Mouse (Mus musculus): ENCODE measurements at regions not wholly inside any gene's neighbourhood (a gene's known extent, or its start where the extent isn't known, plus 50 kb on each side); places are given as distances from the start of the nearest gene placed in this dataset.

DNA sequence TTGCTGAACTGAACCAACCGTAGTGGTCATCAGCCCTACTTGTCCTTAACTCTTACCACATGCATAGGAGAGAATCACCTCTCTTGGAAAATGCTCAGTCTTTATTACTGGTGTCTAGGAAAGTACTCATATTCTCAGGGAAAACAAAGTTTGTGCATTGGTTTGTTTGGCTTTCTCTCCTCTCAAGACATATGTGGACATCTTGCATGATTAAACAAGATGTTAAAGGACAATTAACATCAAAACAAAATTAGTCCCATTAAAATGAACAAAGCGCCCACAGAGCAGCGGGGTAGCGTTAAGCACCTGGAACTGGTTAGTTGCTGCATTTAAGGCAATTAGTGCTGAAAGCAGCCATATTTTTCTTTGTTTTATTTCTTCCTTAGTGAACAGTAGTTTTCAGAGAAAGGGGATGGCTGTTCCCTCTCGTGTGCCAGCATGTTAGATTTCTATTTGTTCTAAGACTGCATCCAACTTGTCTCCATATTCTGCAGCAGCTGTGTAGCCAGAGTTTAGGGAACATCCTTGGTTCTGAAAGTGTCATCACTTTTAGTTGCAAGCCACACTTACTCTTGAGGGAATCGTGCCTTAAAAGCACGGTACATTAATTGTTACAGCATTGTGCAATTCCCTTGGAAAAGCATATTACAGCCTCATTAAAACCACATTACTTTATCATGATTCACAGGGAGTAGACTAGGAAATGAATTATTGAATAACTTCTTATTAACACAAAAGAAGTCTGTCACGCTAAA, 137.7 kb downstream of the Ube2u start:
- no peak overlapping the region for H3K4me3 ChIP-seq (ENCODE audit: low read length)
- WGBS, result 77% methylated on average over 8 of the region's 8 CpGs
- H3K27me3 ChIP-seq (ENCODE audit: control insufficient read depth, insufficient read depth, low read length), result no peaks in the 10 kb centered on the region
- H3K36me3 ChIP-seq (ENCODE audit: control insufficient read depth, insufficient read depth), result no peaks in the 10 kb centered on the region
- H3K9me3 ChIP-seq (replicated peaks; ENCODE audit: control insufficient read depth, low read length), result no peaks in the 10 kb centered on the region
- H3K4me1 ChIP-seq (ENCODE audit: control insufficient read depth, insufficient read depth, low read length), result no peaks in the 10 kb centered on the region
- no peak overlapping the region for H3K9ac ChIP-seq (ENCODE audit: low read length)
- ATAC-seq (replicated peaks; ENCODE audit: extremely low read depth, insufficient read depth, low FRiP score), result no peak
- H3K27ac ChIP-seq (ENCODE audit: low read length), result no peak overlapping the region
- H3K4me2 ChIP-seq (ENCODE audit: low read depth, low read length), result no peak overlapping the region

DNA sequence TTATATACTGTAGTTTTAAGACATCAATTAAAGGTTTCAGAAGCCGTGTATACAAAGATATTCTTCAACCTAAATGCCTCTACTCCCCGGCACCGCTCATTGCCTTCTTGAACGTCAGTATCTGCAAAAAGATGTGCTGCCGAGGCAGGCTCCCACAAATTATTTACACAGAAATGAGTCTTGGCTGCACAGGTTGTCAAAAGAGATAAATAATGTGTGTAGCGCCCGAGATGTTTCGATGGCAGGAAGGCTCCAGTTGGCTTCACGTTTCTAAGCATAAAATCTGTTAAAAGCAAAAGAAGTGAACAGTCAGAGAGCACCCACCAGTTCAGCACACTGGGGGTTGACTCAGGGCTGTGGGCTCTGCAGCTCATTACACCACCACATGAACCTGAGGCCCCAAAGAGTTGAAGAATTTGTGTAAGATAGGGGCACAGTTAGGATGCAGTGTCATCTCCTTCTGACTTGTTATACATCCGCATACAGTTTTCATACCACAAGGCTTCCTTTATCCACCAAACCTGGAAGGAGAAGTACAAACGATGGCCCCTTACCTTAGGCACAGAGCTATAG, 138.4 kb downstream of the Ube2u start:
- Histone ChIP-seq H3K4me3 (ENCODE audit: low read length) (no peak overlapping the region), H3K27ac (ENCODE audit: low read length) (no peak overlapping the region), H3K4me1 (ENCODE audit: control insufficient read depth, insufficient read depth, low read length) (no peaks in the 10 kb centered on the region), H3K36me3 (ENCODE audit: control insufficient read depth, insufficient read depth) (no peaks in the 10 kb centered on the region), H3K9ac (ENCODE audit: low read length) (no peak overlapping the region), H3K4me2 (ENCODE audit: low read depth, low read length) (no peak overlapping the region), H3K9me3 (replicated peaks; ENCODE audit: control insufficient read depth, low read length) (no peaks in the 10 kb centered on the region), H3K27me3 (ENCODE audit: control insufficient read depth, insufficient read depth, low read length) (no peaks in the 10 kb centered on the region)
- WGBS, result 74% methylated on average over 11 of the region's 11 CpGs
- ATAC-seq (replicated peaks; ENCODE audit: extremely low read depth, insufficient read depth, low FRiP score), result no peak

DNA sequence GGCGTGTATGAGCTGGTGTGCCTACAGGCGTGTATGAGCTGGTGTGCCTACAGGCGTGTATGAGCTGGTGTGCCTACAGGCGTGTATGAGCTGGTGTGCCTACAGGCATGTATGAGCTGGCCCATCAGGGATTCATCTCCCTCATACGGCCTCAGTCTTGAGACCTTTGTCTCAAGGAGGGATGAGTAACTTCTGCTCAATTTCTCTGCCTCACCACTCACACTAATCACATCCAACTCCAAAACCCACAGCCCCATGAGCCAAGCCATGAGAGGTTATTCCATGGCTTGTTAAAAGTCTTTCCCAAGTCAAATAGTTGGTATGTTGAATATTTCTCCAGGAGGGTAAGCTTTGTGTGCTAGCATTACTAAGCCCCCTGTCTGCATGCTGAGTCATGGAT, 146.0 kb downstream of the Ube2u start:
- no peak for ATAC-seq (replicated peaks; ENCODE audit: extremely low read depth, insufficient read depth, low FRiP score)
- Histone ChIP-seq H3K9me3 (replicated peaks; ENCODE audit: control insufficient read depth, low read length) (no peaks in the 10 kb centered on the region), H3K36me3 (ENCODE audit: control insufficient read depth, insufficient read depth) (no peaks in the 10 kb centered on the region), H3K4me3 (ENCODE audit: low read length) (no peak overlapping the region), H3K9ac (ENCODE audit: low read length) (no peak overlapping the region), H3K27ac (ENCODE audit: low read length) (no peak overlapping the region), H3K27me3 (ENCODE audit: control insufficient read depth, insufficient read depth, low read length) (no peaks in the 10 kb centered on the region), H3K4me1 (ENCODE audit: control insufficient read depth, insufficient read depth, low read length) (no peaks in the 10 kb centered on the region), H3K4me2 (ENCODE audit: low read depth, low read length) (no peak overlapping the region)
- WGBS, result 87% methylated on average over 3 of the region's 5 CpGs

DNA sequence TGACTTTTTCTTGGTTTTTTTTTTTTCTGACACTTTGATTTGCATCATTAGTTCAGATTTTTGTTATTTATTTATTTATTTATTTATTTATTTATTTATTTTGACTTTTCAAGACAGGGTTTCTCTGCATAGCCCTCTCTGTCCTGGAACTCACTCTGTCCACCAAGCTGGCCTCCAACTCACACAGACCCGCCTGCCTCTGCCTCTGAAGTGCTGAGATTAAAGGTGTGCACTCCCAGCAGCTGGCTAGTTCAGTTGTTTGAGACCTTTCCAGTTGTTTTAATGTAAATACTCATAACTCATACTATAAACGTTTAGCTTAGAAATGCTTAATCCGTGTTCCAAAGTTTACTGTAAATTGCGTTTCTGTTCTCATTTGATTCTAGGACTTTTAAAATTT, 147.9 kb downstream of the Ube2u start:
- Histone ChIP-seq H3K9me3 (replicated peaks; ENCODE audit: control insufficient read depth, low read length) (no peaks in the 10 kb centered on the region), H3K27me3 (ENCODE audit: control insufficient read depth, insufficient read depth, low read length) (no peaks in the 10 kb centered on the region), H3K27ac (ENCODE audit: low read length) (no peak overlapping the region), H3K4me1 (ENCODE audit: control insufficient read depth, insufficient read depth, low read length) (no peaks in the 10 kb centered on the region), H3K9ac (ENCODE audit: low read length) (no peak overlapping the region), H3K36me3 (ENCODE audit: control insufficient read depth, insufficient read depth) (no peaks in the 10 kb centered on the region), H3K4me2 (ENCODE audit: low read depth, low read length) (no peak overlapping the region), H3K4me3 (ENCODE audit: low read length) (no peak overlapping the region)
- WGBS, result 73% methylated on average over 4 of the region's 4 CpGs
- no peak for ATAC-seq (replicated peaks; ENCODE audit: extremely low read depth, insufficient read depth, low FRiP score)

- no peaks in the 10 kb centered on the region for H3K4me1 ChIP-seq (ENCODE audit: control insufficient read depth, insufficient read depth, low read length)
- no peaks in the 10 kb centered on the region for H3K27me3 ChIP-seq (ENCODE audit: control insufficient read depth, insufficient read depth, low read length)
- 57% methylated on average over 2 of the region's 2 CpGs for WGBS
- H3K36me3 ChIP-seq (ENCODE audit: control insufficient read depth, insufficient read depth), result no peaks in the 10 kb centered on the region
- no peak overlapping the region for H3K9ac ChIP-seq (ENCODE audit: low read length)
- ATAC-seq (replicated peaks; ENCODE audit: extremely low read depth, insufficient read depth, low FRiP score), result no peak
- no peak overlapping the region for H3K4me2 ChIP-seq (ENCODE audit: low read depth, low read length)
- no peaks in the 10 kb centered on the region for H3K9me3 ChIP-seq (replicated peaks; ENCODE audit: control insufficient read depth, low read length)
- H3K27ac ChIP-seq (ENCODE audit: low read length), result no peak overlapping the region
- H3K4me3 ChIP-seq (ENCODE audit: low read length), result no peak overlapping the region
Observed at GRCm38 (mm10) chr4:100634388-100634787, 142.1 kb upstream of the Cachd1 start.

GRCm38 (mm10) chr4:100637597-100637996, 138.9 kb upstream of the Cachd1 start:
- Histone ChIP-seq H3K4me1 (ENCODE audit: control insufficient read depth, insufficient read depth, low read length) (no peaks in the 10 kb centered on the region), H3K27me3 (ENCODE audit: control insufficient read depth, insufficient read depth, low read length) (no peaks in the 10 kb centered on the region), H3K9me3 (replicated peaks; ENCODE audit: control insufficient read depth, low read length) (no peaks in the 10 kb centered on the region), H3K36me3 (ENCODE audit: control insufficient read depth, insufficient read depth) (no peaks in the 10 kb centered on the region), H3K27ac (ENCODE audit: low read length) (no peak overlapping the region), H3K4me2 (ENCODE audit: low read depth, low read length) (no peak overlapping the region), H3K4me3 (ENCODE audit: low read length) (no peak overlapping the region), H3K9ac (ENCODE audit: low read length) (no peak overlapping the region)
- 93% methylated on average over 2 of the region's 2 CpGs for WGBS
- ATAC-seq (replicated peaks; ENCODE audit: extremely low read depth, insufficient read depth, low FRiP score), result no peak

DNA sequence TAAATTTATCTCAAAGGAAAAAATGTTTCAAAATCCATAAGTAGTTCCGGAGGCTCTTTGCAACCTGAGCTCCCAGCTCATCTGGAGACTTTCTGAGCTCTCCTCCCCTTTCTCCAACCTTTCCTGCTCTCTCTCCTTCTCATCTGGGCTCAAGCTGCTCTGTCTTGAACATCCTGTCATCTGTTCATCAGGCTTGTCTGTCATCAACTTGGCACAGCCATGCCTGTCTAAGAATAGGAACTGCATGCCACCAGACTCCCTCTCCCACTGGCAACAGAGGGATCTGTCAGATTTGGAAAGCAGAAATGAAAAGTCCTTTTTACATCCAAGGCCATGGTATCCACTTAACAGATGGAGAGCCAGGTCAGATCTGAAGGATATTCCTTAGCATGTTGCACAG, 115.3 kb upstream of the Cachd1 start:
- Histone ChIP-seq H3K27me3 (ENCODE audit: control insufficient read depth, insufficient read depth, low read length) (no peaks in the 10 kb centered on the region), H3K36me3 (ENCODE audit: control insufficient read depth, insufficient read depth) (no peaks in the 10 kb centered on the region), H3K4me1 (ENCODE audit: control insufficient read depth, insufficient read depth, low read length) (peaks cover 12% of the 10 kb centered on the region), H3K4me2 (ENCODE audit: low read depth, low read length) (peak overlapping the region; percentile 18; the same call in 1 of the 2 replicates), H3K27ac (ENCODE audit: low read length) (peak overlapping the region; percentile 67), H3K9ac (ENCODE audit: low read length) (no peak overlapping the region), H3K4me3 (ENCODE audit: low read length) (no peak overlapping the region), H3K9me3 (replicated peaks; ENCODE audit: control insufficient read depth, low read length) (no peaks in the 10 kb centered on the region)
- peak; percentile 84 for ATAC-seq (replicated peaks; ENCODE audit: extremely low read depth, insufficient read depth, low FRiP score)
- 32% methylated on average over 1 of the region's 1 CpGs for WGBS

DNA sequence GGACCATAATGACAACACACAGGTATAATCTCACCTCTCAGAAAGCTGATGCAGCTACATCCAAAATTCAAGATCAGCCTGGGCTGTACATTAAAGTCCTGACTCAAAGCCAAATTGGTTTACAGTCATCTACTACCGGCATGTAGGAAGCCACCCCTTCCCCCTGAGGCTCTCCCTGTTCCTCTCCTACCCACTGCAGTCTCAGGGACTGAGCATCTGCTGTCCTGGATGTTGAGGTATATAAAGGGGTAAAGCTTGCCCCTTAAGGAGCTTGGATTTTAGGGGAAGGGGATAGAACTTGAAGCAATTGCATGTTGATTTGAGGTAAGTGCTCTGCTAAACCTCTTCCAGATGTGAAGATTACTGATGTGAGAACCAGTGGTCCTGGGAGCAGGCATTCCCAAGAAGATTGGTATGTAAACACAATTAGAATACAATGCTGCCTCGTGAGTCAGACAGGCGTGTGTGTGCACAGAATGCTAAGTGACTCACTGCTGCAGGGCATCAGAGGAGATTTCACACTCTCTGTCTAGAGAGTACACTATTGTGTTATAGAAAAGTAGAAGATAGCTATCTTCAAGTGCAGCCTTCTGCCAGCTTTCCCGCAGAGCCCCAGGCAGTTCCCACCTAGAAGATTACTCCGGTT, 111.7 kb upstream of the Cachd1 start:
- WGBS, result 25% methylated on average over 5 of the region's 5 CpGs
- Histone ChIP-seq H3K9me3 (replicated peaks; ENCODE audit: control insufficient read depth, low read length) (no peaks in the 10 kb centered on the region), H3K27ac (ENCODE audit: low read length) (no peak overlapping the region), H3K9ac (ENCODE audit: low read length) (no peak overlapping the region), H3K4me2 (ENCODE audit: low read depth, low read length) (no peak overlapping the region), H3K4me3 (ENCODE audit: low read length) (no peak overlapping the region), H3K27me3 (ENCODE audit: control insufficient read depth, insufficient read depth, low read length) (no peaks in the 10 kb centered on the region), H3K4me1 (ENCODE audit: control insufficient read depth, insufficient read depth, low read length) (peaks cover 12% of the 10 kb centered on the region), H3K36me3 (ENCODE audit: control insufficient read depth, insufficient read depth) (no peaks in the 10 kb centered on the region)
- no peak for ATAC-seq (replicated peaks; ENCODE audit: extremely low read depth, insufficient read depth, low FRiP score)

GRCm38 (mm10) chr4:100670553-100670952, 105.9 kb upstream of the Cachd1 start:
- H3K36me3 ChIP-seq (ENCODE audit: control insufficient read depth, insufficient read depth), result no peaks in the 10 kb centered on the region
- H3K27ac ChIP-seq (ENCODE audit: low read length), result no peak overlapping the region
- H3K27me3 ChIP-seq (ENCODE audit: control insufficient read depth, insufficient read depth, low read length), result no peaks in the 10 kb centered on the region
- no peak overlapping the region for H3K9ac ChIP-seq (ENCODE audit: low read length)
- no peak overlapping the region for H3K4me2 ChIP-seq (ENCODE audit: low read depth, low read length)
- 73% methylated on average over 5 of the region's 5 CpGs for WGBS
- no peaks in the 10 kb centered on the region for H3K9me3 ChIP-seq (replicated peaks; ENCODE audit: control insufficient read depth, low read length)
- no peak overlapping the region for H3K4me3 ChIP-seq (ENCODE audit: low read length)
- ATAC-seq (replicated peaks; ENCODE audit: extremely low read depth, insufficient read depth, low FRiP score), result no peak
- H3K4me1 ChIP-seq (ENCODE audit: control insufficient read depth, insufficient read depth, low read length), result no peaks in the 10 kb centered on the region
